Mouse (Mus musculus) CH12.LX (cell line): ENCODE measurements around the gene Olfr544. TPM values are rescaled to one million over a fixed set of nuclear protein-coding genes. Genes with fewer than 3 reads are reported as not detected.

Source experiments
- DNase-seq: peaks from one replicate; pipeline ENCODE4 v3.0.0-alpha.2; 2013; ENCODE audit errors: extremely low read depth
- H3K27ac ChIP-seq: 2 replicates; pipeline ENCODE4 v1.5.1; 2012; ENCODE audit warnings: low read depth, mild to moderate bottlenecking, control low read depth, moderate library complexity; ENCODE audit not compliant: insufficient read depth
- H3K27me3 ChIP-seq: replicated peaks from 2 replicates; pipeline ENCODE3; 2012; ENCODE audit warnings: inconsistent platforms
- H3K36me3 ChIP-seq, 2 experiments: replicated peaks in 1 of 2; 2 replicates each; pipeline versions ENCODE3 to v1.6.1; 2012; ENCODE audit warnings: inconsistent platforms in 1 of 2, low read length in 1 of 2, mild to moderate bottlenecking in 1 of 2, mixed read lengths in 1 of 2, moderate library complexity in 1 of 2; ENCODE audit not compliant: control insufficient read depth in 1 of 2, insufficient read depth in 1 of 2
- H3K4me1 ChIP-seq, 2 experiments: 2 replicates each; pipeline ENCODE4 v1.6.1; 2012; ENCODE audit warnings: inconsistent platforms in 1 of 2, moderate library complexity in 1 of 2; ENCODE audit not compliant: insufficient read depth in 2 of 2, control insufficient read depth in 1 of 2
- H3K4me2 ChIP-seq: 2 replicates; pipeline ENCODE4 v1.6.1; 2012; ENCODE audit warnings: low read depth, mild to moderate bottlenecking, control low read depth; ENCODE audit not compliant: poor library complexity, insufficient read depth, severe bottlenecking
- H3K4me3 ChIP-seq, 3 experiments: fragments of 150-350 bp in 1 of 3; sonication (generic) in 1 of 3; replicated peaks in 1 of 3; 2 replicates each; pipeline versions ENCODE3 to v1.5.1; 2011 to 2012; ENCODE audit warnings: low read depth in 2 of 3, low read length in 2 of 3, mild to moderate bottlenecking in 2 of 3, moderate library complexity in 2 of 3, control low read depth in 1 of 3, improper control_type of control experiment in 1 of 3, inconsistent platforms in 1 of 3, mixed read lengths in 1 of 3; ENCODE audit not compliant: poor library complexity in 1 of 3
- H3K79me2 ChIP-seq: replicated peaks from 2 replicates; pipeline ENCODE4 v1.6.1; 2012; ENCODE audit warnings: mild to moderate bottlenecking, moderate library complexity; ENCODE audit not compliant: control insufficient read depth, poor library complexity, insufficient read depth, severe bottlenecking; ENCODE audit errors: extremely low read depth
- H3K9ac ChIP-seq: 2 replicates; pipeline ENCODE4 v1.6.1; 2012; ENCODE audit warnings: low read depth, mild to moderate bottlenecking, control low read depth, moderate library complexity; ENCODE audit not compliant: insufficient read depth
- H3K9me3 ChIP-seq: replicated peaks from 2 replicates; pipeline ENCODE3; 2012; ENCODE audit warnings: low read length, inconsistent platforms, mixed read lengths
- BHLHE40 ChIP-seq: IDR thresholded peaks from 2 replicates; pipeline ENCODE4 v1.6.1; 2011; ENCODE audit warnings: mild to moderate bottlenecking, low read depth, low read length, improper control_type of control experiment
- CHD1 ChIP-seq: IDR thresholded peaks from 2 replicates; pipeline ENCODE4 v1.6.1; 2012; ENCODE audit warnings: low read depth, low read length, improper control_type of control experiment, inconsistent platforms
- CHD2 ChIP-seq: IDR thresholded peaks from 2 replicates; pipeline ENCODE4 v1.6.1; 2011; ENCODE audit warnings: low read length, improper control_type of control experiment
- CTCF ChIP-seq, 2 experiments: IDR thresholded peaks in 1 of 2; conservative IDR thresholded peaks in 1 of 2; 2 replicates each; pipeline ENCODE4 v1.5.1; 2011 to 2012; ENCODE audit warnings: low read depth in 2 of 2, low read length in 2 of 2, improper control_type of control experiment in 1 of 2, inconsistent platforms in 1 of 2, mild to moderate bottlenecking in 1 of 2, moderate library complexity in 1 of 2
- E2F4 ChIP-seq: IDR thresholded peaks from 2 replicates; pipeline ENCODE4 v1.6.1; 2011; ENCODE audit warnings: low read depth, low read length, improper control_type of control experiment; ENCODE audit not compliant: insufficient replicate concordance
- EP300 ChIP-seq: IDR thresholded peaks from 2 replicates; pipeline ENCODE4 v1.6.1; 2011; ENCODE audit warnings: low read length, improper control_type of control experiment
- ETS1 ChIP-seq: conservative IDR thresholded peaks from 2 replicates; pipeline ENCODE4 v1.6.1; 2012; ENCODE audit warnings: low read depth, mild to moderate bottlenecking, inconsistent platforms, low read length, improper control_type of control experiment, moderate library complexity
- HCFC1 ChIP-seq: IDR thresholded peaks from 2 replicates; pipeline ENCODE4 v1.6.1; 2012; ENCODE audit warnings: low read depth, mild to moderate bottlenecking, inconsistent platforms, low read length, improper control_type of control experiment
- IRF4 ChIP-seq: IDR thresholded peaks from 2 replicates; pipeline ENCODE4 v1.6.1; 2014; ENCODE audit warnings: low read depth, mild to moderate bottlenecking, inconsistent platforms, low read length, improper control_type of control experiment
- MAFK ChIP-seq: IDR thresholded peaks from 2 replicates; pipeline ENCODE4 v1.6.1; 2011; ENCODE audit warnings: low read length, improper control_type of control experiment; ENCODE audit not compliant: insufficient replicate concordance
- MAX ChIP-seq: IDR thresholded peaks from 2 replicates; pipeline ENCODE4 v1.6.1; 2011; ENCODE audit warnings: low read length, improper control_type of control experiment
- MEF2A ChIP-seq: IDR thresholded peaks from 2 replicates; pipeline ENCODE4 v1.6.1; 2014; ENCODE audit warnings: low read depth, mild to moderate bottlenecking, inconsistent platforms, low read length, improper control_type of control experiment, borderline replicate concordance
- MXI1 ChIP-seq: IDR thresholded peaks from 2 replicates; pipeline ENCODE4 v1.6.1; 2011; ENCODE audit warnings: mild to moderate bottlenecking, low read depth, low read length, improper control_type of control experiment
- NELFE ChIP-seq: IDR thresholded peaks from 2 replicates; pipeline ENCODE4 v1.6.1; 2011; ENCODE audit warnings: low read depth, low read length, improper control_type of control experiment
- PAX5 ChIP-seq: IDR thresholded peaks from 2 replicates; pipeline ENCODE4 v1.6.1; 2012; ENCODE audit warnings: low read length, inconsistent platforms, mixed read lengths
- POLR2A ChIP-seq: IDR thresholded peaks from 2 replicates; pipeline ENCODE4 v1.6.1; 2011; ENCODE audit warnings: low read depth, mild to moderate bottlenecking, improper control_type of control experiment, low read length
- RCOR1 ChIP-seq: conservative IDR thresholded peaks from 2 replicates; pipeline ENCODE4 v1.6.1; 2012; ENCODE audit warnings: low read depth, mild to moderate bottlenecking, inconsistent platforms, low read length, improper control_type of control experiment
- SIN3A ChIP-seq: IDR thresholded peaks from 2 replicates; pipeline ENCODE4 v1.6.1; 2012; ENCODE audit warnings: low read length, improper control_type of control experiment, inconsistent platforms
- SMC3 ChIP-seq: IDR thresholded peaks from 2 replicates; pipeline ENCODE4 v1.6.1; 2011; ENCODE audit warnings: low read depth, low read length, improper control_type of control experiment
- USF1 ChIP-seq: IDR thresholded peaks from 2 replicates; pipeline ENCODE4 v1.6.1; 2014; ENCODE audit warnings: low read depth, mild to moderate bottlenecking, inconsistent platforms, low read length, improper control_type of control experiment
- ZMIZ1 ChIP-seq: IDR thresholded peaks from 2 replicates; pipeline ENCODE4 v1.6.1; 2012; ENCODE audit warnings: low read depth, mild to moderate bottlenecking, inconsistent platforms, low read length, improper control_type of control experiment
- dilution Hi-C: fragments of 300-500 bp; cut with MboI; formaldehyde crosslinking; loops from 2 replicates; pipeline ENCODE4 v1.14.3; 2020; ENCODE audit warnings: low sequenced_read_pairs; ENCODE audit not compliant: extremely low pct_unique_long_range_greater_than_20kb, extremely low pct_ligation_motif_present
- in situ Hi-C: fragments of 300-500 bp; cut with MboI; formaldehyde crosslinking; loops from 3 replicates; pipeline ENCODE4 v1.14.3; 2019; ENCODE audit warnings: low sequenced_read_pairs, low pct_ligation_motif_present, low pct_unique_long_range_greater_than_20kb, mixed read lengths
- polyA plus RNA-seq: library from polyadenylated mRNA; unstranded; fragments of >175 nt; gene quantifications from 2 replicates; pipeline ENCODE4 v1.2.1, GENCODE M21; 2012; ENCODE audit warnings: low read depth; ENCODE audit not compliant: insufficient read length
- total RNA-seq, 2 experiments: library from RNA; depleted of rRNA; stranded (reverse); fragments of 300-350 nt in 1 of 2; fragments of >200 nt in 1 of 2; gene quantifications; 2 replicates each; pipeline ENCODE4 v1.2.3; 2012 to 2014

The Olfr544 gene
- total RNA-seq (2012; rRNA removed) = not detected in 2 replicates
- not detected in 2 replicates for total RNA-seq (2014; rRNA removed)
- 0.07 and 0.23 TPM in 2 replicates for polyA plus RNA-seq

DNA sequence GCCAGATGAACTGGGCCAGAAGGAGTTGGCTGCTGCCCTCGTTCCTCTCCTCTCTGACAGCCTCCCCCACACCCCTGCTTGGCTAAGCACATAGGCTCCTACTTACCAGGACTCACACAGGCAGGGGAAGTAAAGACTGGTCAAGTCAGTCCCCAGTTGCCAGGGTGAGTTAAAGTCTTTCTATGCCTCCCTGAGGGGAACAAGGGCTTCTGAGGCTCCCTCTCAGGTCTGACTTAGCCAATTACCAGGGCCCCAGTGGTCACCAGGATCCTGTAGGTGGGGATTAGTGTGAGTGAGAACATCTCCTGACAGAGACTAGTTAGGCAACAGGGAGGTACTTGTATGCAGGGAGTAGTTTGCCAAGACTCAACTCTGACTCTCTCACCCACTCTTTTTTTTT is at the start of gene Olfr544:
Olfr544 (minus strand) TSS at position 153 of the 400 bp plus-strand sequence.
- Histone ChIP-seq H3K27ac (no peak within 1 kb of the TSS), H3K36me3 (peaks cover 0 to 3% of the 10 kb centered on the region in 2 experiments), H3K4me3 (no peak within 1 kb of the TSS), H3K4me2 (no peak within 1 kb of the TSS), H3K27me3 (no peaks in the 10 kb centered on the region), H3K79me2 (no peaks in the 10 kb centered on the region), H3K4me1 (no peaks in the 10 kb centered on the region), H3K9me3 (no peaks in the 10 kb centered on the region), H3K9ac (no peak within 1 kb of the TSS)
- in situ Hi-C loops (no loop called here), dilution Hi-C loops (no loop called here)
- no peak for DNase-seq
- no peak for TF ChIP-seq RCOR1
- TF ChIP-seq MAFK = no peak
- TF ChIP-seq CHD1 = no peak
- no peak for TF ChIP-seq CTCF (conservative IDR thresholded peaks at IDR 0.05 in 1 of 2, IDR thresholded peaks at IDR 0.05 in 1 of 2; ENCODE audit: low read depth in 2 of 2, low read length in 2 of 2)
- no peak for TF ChIP-seq MAX
- TF ChIP-seq POLR2A = no peak
- no peak for TF ChIP-seq MXI1
- TF ChIP-seq SIN3A = no peak
- TF ChIP-seq USF1 = no peak
- no peak for TF ChIP-seq E2F4
- no peak for TF ChIP-seq MEF2A
- no peak for TF ChIP-seq EP300

DNA sequence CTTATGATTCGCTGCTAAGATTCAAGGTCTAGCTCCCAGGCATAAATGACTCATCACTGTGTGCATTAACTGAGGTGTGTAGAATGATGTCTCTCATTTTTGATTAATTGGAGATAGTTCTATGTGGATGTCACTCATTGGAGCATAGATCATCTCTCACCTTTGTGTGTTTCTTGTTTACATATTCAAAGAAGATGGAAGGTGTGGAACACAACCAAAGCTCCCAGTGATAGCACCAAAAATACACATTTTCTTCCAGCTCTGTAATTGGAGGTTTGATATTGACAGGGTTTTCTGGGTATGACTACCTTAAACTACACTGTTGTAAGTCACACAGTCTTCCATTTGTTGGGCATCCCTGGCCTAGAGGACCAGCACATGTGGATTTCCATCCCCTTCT is 46.3 kb upstream of the Olfr544 start, which contains the start of gene Olfr547:
Olfr547 (plus strand) TSS at position 301 of the 400 bp plus-strand sequence.
- no peak within 1 kb of the TSS; the same call in 1 of the 2 replicates for H3K4me2 ChIP-seq
- no peak for DNase-seq
- no peak for TF ChIP-seq CHD1
- no peak for TF ChIP-seq HCFC1
- TF ChIP-seq BHLHE40 = no peak
- TF ChIP-seq SMC3 = no peak
- no peak for TF ChIP-seq CHD2
- no peak for TF ChIP-seq IRF4
- TF ChIP-seq ETS1 = no peak
- no peak for TF ChIP-seq ZMIZ1
- TF ChIP-seq PAX5 = no peak
- TF ChIP-seq NELFE = no peak
- no peak for TF ChIP-seq POLR2A
- H3K79me2 ChIP-seq = no peaks in the 10 kb centered on the region
- H3K9me3 ChIP-seq = no peaks in the 10 kb centered on the region
- dilution Hi-C loops = no loop called here
- no peak within 1 kb of the TSS for H3K9ac ChIP-seq
- in situ Hi-C loops = no loop called here
- no peak within 1 kb of the TSS for H3K4me3 ChIP-seq
- H3K36me3 ChIP-seq = no peaks in the 10 kb centered on the region
- no peaks in the 10 kb centered on the region for H3K4me1 ChIP-seq
- H3K27ac ChIP-seq = no peak within 1 kb of the TSS
- H3K27me3 ChIP-seq = no peaks in the 10 kb centered on the region
